Mouse (Mus musculus) MEL (cell line): Measurements from ENCODE around the gene Chid1. TPM values are rescaled to one million over a fixed set of nuclear protein-coding genes. Genes with fewer than 3 reads are reported as not detected.

ENCODE experiments used
- DNase-seq: peaks from one replicate; pipeline ENCODE4 v3.0.0; 2011; ENCODE audit warnings: low read depth, low spot score
- H3K27ac ChIP-seq: 2 replicates; pipeline ENCODE4 v1.5.1; 2012; ENCODE audit warnings: low read depth, mild to moderate bottlenecking, control low read depth, low read length, moderate library complexity; ENCODE audit not compliant: control insufficient read depth
- H3K27me3 ChIP-seq, 2 experiments: fragments of 150-350 bp in 1 of 2; sonication (generic) in 1 of 2; 2 replicates each; pipeline ENCODE4 v1.6.1; 2012; ENCODE audit warnings: low read length in 2 of 2, mild to moderate bottlenecking in 2 of 2, improper control_type of control experiment in 1 of 2, moderate library complexity in 1 of 2; ENCODE audit not compliant: insufficient read depth in 2 of 2, control insufficient read depth in 1 of 2
- H3K36me3 ChIP-seq, 2 experiments: 2 replicates each; pipeline ENCODE4 v1.6.1; 2012 to 2014; ENCODE audit warnings: low read length in 2 of 2, improper control_type of control experiment in 1 of 2, inconsistent platforms in 1 of 2, mild to moderate bottlenecking in 1 of 2; ENCODE audit not compliant: insufficient read depth in 2 of 2, control insufficient read depth in 1 of 2
- H3K4me1 ChIP-seq, 2 experiments: fragments of 150-350 bp in 1 of 2; sonication (generic) in 1 of 2; 2 replicates each; pipeline ENCODE4 v1.6.1; 2012; ENCODE audit warnings: low read length in 2 of 2, improper control_type of control experiment in 1 of 2, mild to moderate bottlenecking in 1 of 2; ENCODE audit not compliant: insufficient read depth in 2 of 2, control insufficient read depth in 1 of 2
- H3K4me3 ChIP-seq, 2 experiments: fragments of 150-350 bp in 1 of 2; sonication (generic) in 1 of 2; 2 replicates each; pipeline ENCODE4 v1.5.1; 2012; ENCODE audit warnings: low read depth in 2 of 2, low read length in 2 of 2, mild to moderate bottlenecking in 2 of 2, moderate library complexity in 2 of 2, control low read depth in 1 of 2, improper control_type of control experiment in 1 of 2; ENCODE audit not compliant: control insufficient read depth in 1 of 2, insufficient read depth in 1 of 2
- H3K79me2 ChIP-seq: 2 replicates; pipeline ENCODE4 v1.6.1; 2012; ENCODE audit warnings: mild to moderate bottlenecking, low read length, moderate library complexity; ENCODE audit not compliant: control insufficient read depth, poor library complexity, insufficient read depth
- H3K9ac ChIP-seq: 2 replicates; pipeline ENCODE4 v1.6.1; 2012; ENCODE audit warnings: low read depth, mild to moderate bottlenecking, control low read depth, low read length, moderate library complexity; ENCODE audit not compliant: control insufficient read depth, poor library complexity, severe bottlenecking
- H3K9me3 ChIP-seq: fragments of 150-350 bp; sonication (generic); replicated peaks from 2 replicates; pipeline ENCODE4 v1.6.1; 2012; ENCODE audit warnings: mild to moderate bottlenecking, low read length, improper control_type of control experiment, moderate library complexity; ENCODE audit not compliant: insufficient read depth
- BHLHE40 ChIP-seq: IDR thresholded peaks from 2 replicates; pipeline ENCODE4 v1.6.1; 2012; ENCODE audit warnings: low read depth, mild to moderate bottlenecking, inconsistent platforms, low read length, improper control_type of control experiment, borderline replicate concordance
- CHD1 ChIP-seq: IDR thresholded peaks from 2 replicates; pipeline ENCODE4 v1.6.1; 2012; ENCODE audit warnings: low read depth, mild to moderate bottlenecking, inconsistent platforms, low read length, improper control_type of control experiment
- CHD2 ChIP-seq: IDR thresholded peaks from 2 replicates; pipeline ENCODE4 v1.6.1; 2011; ENCODE audit warnings: low read length, improper control_type of control experiment
- E2F4 ChIP-seq: IDR thresholded peaks from 2 replicates; pipeline ENCODE4 v1.6.1; 2011; ENCODE audit warnings: low read depth, low read length, improper control_type of control experiment, borderline replicate concordance
- ELF1 ChIP-seq: IDR thresholded peaks from 2 replicates; pipeline ENCODE4 v1.6.1; 2014; ENCODE audit warnings: low read depth, mild to moderate bottlenecking, inconsistent platforms, low read length, improper control_type of control experiment, moderate library complexity
- EP300 ChIP-seq, 2 experiments: IDR thresholded peaks; 2 replicates each; pipeline ENCODE4 v1.6.1; 2011; ENCODE audit warnings: improper control_type of control experiment in 2 of 2, low read length in 2 of 2, low read depth in 1 of 2, mild to moderate bottlenecking in 1 of 2
- HCFC1 ChIP-seq: IDR thresholded peaks from 2 replicates; pipeline ENCODE4 v1.6.1; 2012; ENCODE audit warnings: low read depth, mild to moderate bottlenecking, inconsistent platforms, low read length, improper control_type of control experiment, moderate library complexity
- MAFK ChIP-seq: IDR thresholded peaks from 2 replicates; pipeline ENCODE4 v1.6.1; 2011; ENCODE audit warnings: low read depth, mild to moderate bottlenecking, low read length, improper control_type of control experiment, borderline replicate concordance
- MXI1 ChIP-seq: IDR thresholded peaks from 2 replicates; pipeline ENCODE4 v1.6.1; 2011; ENCODE audit warnings: mild to moderate bottlenecking, low read depth, low read length, improper control_type of control experiment
- MYB ChIP-seq: IDR thresholded peaks from 2 replicates; pipeline ENCODE4 v1.6.1; 2011; ENCODE audit warnings: mild to moderate bottlenecking, low read depth, low read length, improper control_type of control experiment
- NELFE ChIP-seq: IDR thresholded peaks from 2 replicates; pipeline ENCODE4 v1.6.1; 2011; ENCODE audit warnings: low read depth, low read length, improper control_type of control experiment
- POLR2A ChIP-seq, 2 experiments: IDR thresholded peaks; 2 replicates each; pipeline ENCODE4 v1.6.1; 2011 to 2012; ENCODE audit warnings: low read length in 2 of 2, mild to moderate bottlenecking in 2 of 2, control low read depth in 1 of 2, improper control_type of control experiment in 1 of 2, low read depth in 1 of 2, moderate library complexity in 1 of 2; ENCODE audit not compliant: control insufficient read depth in 1 of 2, insufficient read depth in 1 of 2, poor library complexity in 1 of 2
- POLR2AphosphoS2 ChIP-seq: IDR thresholded peaks from 2 replicates; pipeline ENCODE4 v1.6.1; 2011; ENCODE audit warnings: low read length, improper control_type of control experiment
- POLR2AphosphoS5 ChIP-seq: IDR thresholded peaks from 2 replicates; pipeline ENCODE4 v1.6.1; 2012; ENCODE audit warnings: low read depth, borderline replicate concordance, mild to moderate bottlenecking, inconsistent platforms, low read length, moderate library complexity, mixed read lengths
- SIN3A ChIP-seq: IDR thresholded peaks from 2 replicates; pipeline ENCODE4 v1.6.1; 2012; ENCODE audit warnings: low read length, improper control_type of control experiment, inconsistent platforms
- SMC3 ChIP-seq: IDR thresholded peaks from 2 replicates; pipeline ENCODE4 v1.6.1; 2011; ENCODE audit warnings: low read depth, low read length, improper control_type of control experiment
- TAL1 ChIP-seq: IDR thresholded peaks from 2 replicates; pipeline ENCODE4 v1.6.1; 2012; ENCODE audit warnings: mild to moderate bottlenecking, inconsistent platforms, low read length, moderate library complexity, mixed read lengths
- TBP ChIP-seq: IDR thresholded peaks from 2 replicates; pipeline ENCODE4 v1.8.0; 2011; ENCODE audit warnings: low read depth, low read length, improper control_type of control experiment
- USF1 ChIP-seq: IDR thresholded peaks from 2 replicates; pipeline ENCODE4 v1.6.1; 2014; ENCODE audit warnings: low read depth, mild to moderate bottlenecking, inconsistent platforms, low read length, improper control_type of control experiment, moderate library complexity
- USF2 ChIP-seq, 2 experiments: IDR thresholded peaks; 2 replicates each; pipeline ENCODE4 v1.6.1; 2011 to 2012; ENCODE audit warnings: improper control_type of control experiment in 2 of 2, low read length in 2 of 2, borderline replicate concordance in 1 of 2, inconsistent platforms in 1 of 2, low read depth in 1 of 2, mild to moderate bottlenecking in 1 of 2; ENCODE audit not compliant: insufficient read depth in 1 of 2
- ZNF384 ChIP-seq: IDR thresholded peaks from 2 replicates; pipeline ENCODE4 v1.6.1; 2012; ENCODE audit warnings: low read depth, mild to moderate bottlenecking, inconsistent platforms, low read length, improper control_type of control experiment
- polyA plus RNA-seq, 2 experiments: library from polyadenylated mRNA; stranded (reverse) in 1 of 2; unstranded in 1 of 2; fragments of >175 nt in 1 of 2; fragments of >200 nt in 1 of 2; gene quantifications; 2 replicates each; pipeline versions ENCODE4 v1.2.1 to v1.2.4; 2012; ENCODE audit warnings: low replicate concordance in 2 of 2, low read depth in 1 of 2; ENCODE audit not compliant: insufficient read length in 2 of 2, insufficient read depth in 1 of 2, missing spikeins in 1 of 2
- total RNA-seq: library from RNA; depleted of rRNA; stranded (reverse); fragments of 300-350 nt; gene quantifications from 2 replicates; pipeline ENCODE4 v1.2.3, GENCODE M21; 2012

The Chid1 gene
- total and polyA plus RNA-seq, 3 experiments: 36.1 to 46.7 TPM; not detected in 1

GRCm38 (mm10) chr7:141539556-141540311, at the start of gene Chid1 (continued):
- no peak for TF ChIP-seq SMC3
- TF ChIP-seq HCFC1: peak; percentile 85
- no peak for TF ChIP-seq MYB
- TF ChIP-seq MAFK: no peak
- TF ChIP-seq, all 39 proteins: peak for 15

GRCm38 (mm10) chr7:141588890-141589289, 49.2 kb upstream of the Chid1 start:
- Histone ChIP-seq H3K9ac (no peak overlapping the region), H3K79me2 (peaks cover 4% of the 10 kb centered on the region; the same call in 1 of the 2 replicates), H3K36me3 (peaks cover 0 to 3% of the 10 kb centered on the region in 2 experiments; a peak in 1 of 4 replicates), H3K27ac (no peak overlapping the region), H3K9me3 (no peaks in the 10 kb centered on the region), H3K27me3 (no peaks in the 10 kb centered on the region), H3K4me1 (peaks cover 0 to 2% of the 10 kb centered on the region in 2 experiments; a peak in 2 of 4 replicates), H3K4me3 (no peak overlapping the region)
- DNase-seq: no peak
- no peak for TF ChIP-seq ZNF384
- no peak for TF ChIP-seq NELFE
- TF ChIP-seq BHLHE40: no peak
- no peak for TF ChIP-seq EP300 (IDR thresholded peaks at IDR 0.05; ENCODE audit: low read depth in 1 of 2, low read length in 2 of 2)
- no peak for TF ChIP-seq SIN3A
- TF ChIP-seq CHD1: no peak
- TF ChIP-seq POLR2AphosphoS5: no peak
- no peak for TF ChIP-seq USF2 (IDR thresholded peaks at IDR 0.05; ENCODE audit: borderline replicate concordance in 1 of 2, insufficient read depth in 1 of 2, low read depth in 1 of 2, low read length in 2 of 2)
- no peak for TF ChIP-seq MXI1
- TF ChIP-seq ELF1: no peak
- TF ChIP-seq CHD2: no peak
- no peak for TF ChIP-seq E2F4
- TF ChIP-seq USF1: no peak
- TF ChIP-seq POLR2A (IDR thresholded peaks at IDR 0.05; ENCODE audit: control insufficient read depth in 1 of 2, insufficient read depth in 1 of 2, low read depth in 1 of 2, low read length in 2 of 2, poor library complexity in 1 of 2): no peak
- no peak for TF ChIP-seq SMC3
- no peak for TF ChIP-seq POLR2AphosphoS2
- TF ChIP-seq TBP: no peak
- no peak for TF ChIP-seq TAL1
